Mouse (Mus musculus) natural killer cell, adult 2 months (primary cell): Measurements from ENCODE around the gene Gm20532.

Experiments used
- DNase-seq, 2 experiments: peaks; one replicate each; pipeline ENCODE4 v3.0.0; 2022; ENCODE audit warnings: low spot score in 2 of 2

Gene Gm20532

GRCm38 (mm10) chr2:26595725-26596435 is 9.4 kb downstream of the Gm20532 start:
- DNase-seq, result no peak

- no peak for DNase-seq
Measured at GRCm38 (mm10) chr2:26596898-26597297, 10.5 kb downstream of the Gm20532 start.

GRCm38 (mm10) chr2:26597810-26598209 is 11.4 kb downstream of the Gm20532 start:
- DNase-seq, result no peak

GRCm38 (mm10) chr2:26598462-26598861 is 12.0 kb downstream of the Gm20532 start:
- DNase-seq, result no peak

- no peak for DNase-seq
Measured at GRCm38 (mm10) chr2:26599965-26600364, 13.5 kb downstream of the Gm20532 start.

GRCm38 (mm10) chr2:26600664-26601063 is 14.2 kb downstream of the Gm20532 start:
- DNase-seq, result no peak

- no peak for DNase-seq
Measured at GRCm38 (mm10) chr2:26601595-26601994, 15.2 kb downstream of the Gm20532 start.

GRCm38 (mm10) chr2:26602631-26603030 is 16.2 kb downstream of the Gm20532 start:
- no peak for DNase-seq

- DNase-seq, result no peak
Measured at GRCm38 (mm10) chr2:26603159-26603558, 16.7 kb downstream of the Gm20532 start.

- DNase-seq, result peak; percentile 66 to 69
Measured at GRCm38 (mm10) chr2:26603720-26604671, 17.6 kb downstream of the Gm20532 start, which contains the start of gene Agpat2. TSS of gene Agpat2 (minus strand) at chr2:26604417.

- DNase-seq, result no peak
Measured at GRCm38 (mm10) chr2:26605331-26605730, 18.9 kb downstream of the Gm20532 start.

- no peak for DNase-seq
Measured at GRCm38 (mm10) chr2:26606579-26606978, 20.1 kb downstream of the Gm20532 start.

- DNase-seq, result no peak
Measured at GRCm38 (mm10) chr2:26607056-26607910, 20.8 kb downstream of the Gm20532 start.

- DNase-seq, result no peak
Measured at GRCm38 (mm10) chr2:26608781-26609180, 22.3 kb downstream of the Gm20532 start.

- no peak for DNase-seq
Measured at GRCm38 (mm10) chr2:26609261-26609661, 22.8 kb downstream of the Gm20532 start.

- DNase-seq, result no peak
Measured at GRCm38 (mm10) chr2:26610526-26610925, 24.1 kb downstream of the Gm20532 start.

GRCm38 (mm10) chr2:26611054-26611453 is 24.6 kb downstream of the Gm20532 start:
- DNase-seq, result no peak

GRCm38 (mm10) chr2:26611896-26612295 is 25.5 kb downstream of the Gm20532 start:
- DNase-seq, result no peak

GRCm38 (mm10) chr2:26614903-26615302 is 28.5 kb downstream of the Gm20532 start:
- DNase-seq, result no peak

GRCm38 (mm10) chr2:26615459-26616124 is 29.2 kb downstream of the Gm20532 start:
- DNase-seq, result no peak

GRCm38 (mm10) chr2:26617331-26617730 is 30.9 kb downstream of the Gm20532 start:
- DNase-seq, result no peak
